Mouse (Mus musculus): Measurements from ENCODE around the gene Bcar1.

GRCm38 (mm10) chr8:111743792-111744696, at the start of gene Bcar1:
- TF ChIP-seq MAFK (IDR thresholded peaks at IDR 0.05; ENCODE audit: insufficient read depth, low read depth, low read length) (no peak), ZC3H11A (IDR thresholded peaks at IDR 0.05; ENCODE audit: borderline replicate concordance, low read depth, low read length) (no peak), HCFC1 (IDR thresholded peaks at IDR 0.05; ENCODE audit: borderline replicate concordance, insufficient read depth, low read length) (no peak), CHD2 (IDR thresholded peaks at IDR 0.05; ENCODE audit: low read depth, low read length) (no peak), ZNF384 (IDR thresholded peaks at IDR 0.05; ENCODE audit: low read depth, low read length) (no peak)

Measured in ES-E14 (cell line).